Mouse (Mus musculus): ENCODE results near the gene Fcho2. TPM values are rescaled to one million over a fixed set of nuclear protein-coding genes. Genes with fewer than 3 reads are reported as not detected.
A peak's percentile ranks its signal among the peaks of the same experiment; 100 is the strongest.

The Fcho2 gene
- total RNA-seq (2014; rRNA removed) (21.6 and 23.2 TPM in 2 replicates), polyA plus RNA-seq (2012; rRNA removed) (4.1 and 5.8 TPM in 2 replicates)

DNA sequence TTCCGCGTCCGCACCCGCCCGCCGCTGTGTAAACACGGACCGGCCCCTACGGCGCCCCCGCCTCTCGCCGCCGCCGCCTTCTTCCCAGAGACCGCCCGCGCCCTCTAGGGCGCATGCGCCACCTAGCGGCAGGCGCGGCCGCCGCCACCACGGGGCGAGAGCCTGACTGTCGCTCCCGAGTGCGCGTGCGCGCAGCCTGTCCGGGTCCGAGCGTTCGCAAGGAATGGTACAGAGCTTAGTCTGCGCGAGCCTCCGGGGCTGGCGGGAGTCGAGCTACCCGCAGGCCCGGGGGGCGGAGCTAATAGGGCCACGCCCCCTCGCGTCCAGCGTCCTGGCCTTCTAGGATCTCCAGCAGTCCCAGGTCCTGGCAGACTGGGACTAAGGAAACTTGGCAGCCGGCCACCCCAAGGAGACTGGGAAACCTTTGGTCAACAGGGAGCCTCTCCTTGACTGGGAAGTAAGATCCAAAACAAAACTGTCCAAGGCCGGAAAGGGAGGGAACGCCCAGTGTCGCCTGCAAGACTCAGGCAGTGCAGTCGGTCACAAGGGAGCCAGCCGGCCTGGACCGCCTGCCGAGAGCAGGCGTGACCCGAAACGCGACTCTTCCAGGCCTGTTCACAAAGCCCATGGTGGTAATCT lies at the start of gene Fcho2:
TSS of gene Fcho2 (minus strand) at position 303 of the 639 bp plus-strand sequence.
- TF ChIP-seq POLR2A (IDR thresholded peaks at IDR 0.05; ENCODE audit: extremely low read depth, insufficient read depth, low read length) = 0 out of 2 replicates have a peak, but pooled peaks have one; percentile 10
- TF ChIP-seq CTCF (IDR thresholded peaks at IDR 0.05; ENCODE audit: low read depth, low read length) = peak; percentile 80
- peaks cover 7% of the 10 kb centered on the region; the same call in 1 of the 2 replicates for H3K79me2 ChIP-seq (ENCODE audit: control insufficient read depth, insufficient read depth, low read length)
- H3K27me3 ChIP-seq (ENCODE audit: control insufficient read depth, insufficient read depth, low read length) = no peaks in the 10 kb centered on the region
- peak within 1 kb of the TSS; percentile 62 for H3K4me3 ChIP-seq (ENCODE audit: insufficient read depth, low read depth, low read length)
- H3K4me1 ChIP-seq (ENCODE audit: control insufficient read depth, insufficient read depth, low read length) = peaks cover 5% of the 10 kb centered on the region
- under 1% methylated on average over 52 of the region's 61 CpGs for WGBS
- no peaks in the 10 kb centered on the region for H3K36me3 ChIP-seq (ENCODE audit: control insufficient read depth, insufficient read depth, low read length)
- H3K9ac ChIP-seq (ENCODE audit: low read depth, low read length) = peak within 1 kb of the TSS; percentile 87
- H3K27ac ChIP-seq (replicated peaks; ENCODE audit: insufficient read depth, low read depth, low read length) = peak within 1 kb of the TSS; percentile 75
- peak; percentile 91 for DNase-seq (ENCODE audit: extremely low read depth, low read depth, low spot score)

DNA sequence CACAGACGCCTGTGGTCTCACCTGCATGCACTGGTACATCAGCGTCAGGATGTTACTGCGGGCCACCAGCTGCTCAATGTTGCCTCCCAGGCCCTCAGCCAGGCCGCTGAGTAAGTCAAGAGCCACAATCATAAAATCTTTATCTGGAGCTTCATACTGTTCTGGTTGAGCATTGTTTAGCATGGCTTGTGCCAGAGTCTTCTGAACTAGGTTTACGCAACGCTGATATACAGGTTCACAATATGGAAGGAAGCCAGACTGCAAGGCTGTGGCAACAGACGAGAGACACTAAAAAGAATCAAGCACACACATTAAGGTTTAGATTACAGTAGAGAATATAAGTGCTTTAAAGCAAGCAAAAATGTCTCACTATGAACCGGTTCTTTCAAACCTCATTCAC lies 40.0 kb upstream of the Fcho2 start:
- 47% methylated on average over 8 of the region's 8 CpGs for WGBS
- Histone ChIP-seq H3K27me3 (ENCODE audit: control insufficient read depth, insufficient read depth, low read length) (no peaks in the 10 kb centered on the region), H3K27ac (replicated peaks; ENCODE audit: insufficient read depth, low read depth, low read length) (no peak overlapping the region), H3K36me3 (ENCODE audit: control insufficient read depth, insufficient read depth, low read length) (peaks cover 68% of the 10 kb centered on the region), H3K4me3 (ENCODE audit: insufficient read depth, low read depth, low read length) (no peak overlapping the region), H3K79me2 (ENCODE audit: control insufficient read depth, insufficient read depth, low read length) (peaks cover 3% of the 10 kb centered on the region; the same call in 1 of the 2 replicates), H3K9ac (ENCODE audit: low read depth, low read length) (no peak overlapping the region), H3K4me1 (ENCODE audit: control insufficient read depth, insufficient read depth, low read length) (no peaks in the 10 kb centered on the region)
- TF ChIP-seq POLR2A (IDR thresholded peaks at IDR 0.05; ENCODE audit: extremely low read depth, insufficient read depth, low read length) (no peak), CTCF (IDR thresholded peaks at IDR 0.05; ENCODE audit: low read depth, low read length) (no peak)
- DNase-seq (ENCODE audit: extremely low read depth, low read depth, low spot score) = peak; percentile 77

DNA sequence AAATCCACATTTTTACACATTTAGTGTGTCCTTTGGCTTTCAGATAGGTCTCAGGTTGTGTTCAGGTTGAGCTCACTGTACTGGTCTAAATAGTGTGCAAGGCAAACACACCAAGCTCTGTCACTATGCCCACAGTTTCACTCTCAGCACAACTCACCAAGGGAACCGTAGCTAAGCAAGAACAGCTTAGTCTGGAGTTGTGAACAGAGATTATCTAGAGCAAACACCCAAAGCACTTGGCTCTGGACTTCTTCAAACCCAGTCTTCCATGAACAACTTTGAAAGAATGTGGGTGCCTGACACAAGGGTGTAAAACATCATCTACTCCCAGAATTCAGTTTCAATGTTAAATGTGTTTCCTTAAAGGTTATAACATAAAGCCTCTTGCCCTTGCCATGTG lies 30.5 kb upstream of the Fcho2 start:
- no peak for TF ChIP-seq CTCF (IDR thresholded peaks at IDR 0.05; ENCODE audit: low read depth, low read length)
- no peak for TF ChIP-seq POLR2A (IDR thresholded peaks at IDR 0.05; ENCODE audit: extremely low read depth, insufficient read depth, low read length)
- Histone ChIP-seq H3K79me2 (ENCODE audit: control insufficient read depth, insufficient read depth, low read length) (no peaks in the 10 kb centered on the region), H3K36me3 (ENCODE audit: control insufficient read depth, insufficient read depth, low read length) (peaks cover 46% of the 10 kb centered on the region), H3K27ac (replicated peaks; ENCODE audit: insufficient read depth, low read depth, low read length) (no peak overlapping the region), H3K4me3 (ENCODE audit: insufficient read depth, low read depth, low read length) (no peak overlapping the region), H3K9ac (ENCODE audit: low read depth, low read length) (no peak overlapping the region), H3K4me1 (ENCODE audit: control insufficient read depth, insufficient read depth, low read length) (no peaks in the 10 kb centered on the region), H3K27me3 (ENCODE audit: control insufficient read depth, insufficient read depth, low read length) (no peaks in the 10 kb centered on the region)
- DNase-seq (ENCODE audit: extremely low read depth, low read depth, low spot score) = no peak
- WGBS = 89% methylated on average over 1 of the region's 1 CpGs

DNA sequence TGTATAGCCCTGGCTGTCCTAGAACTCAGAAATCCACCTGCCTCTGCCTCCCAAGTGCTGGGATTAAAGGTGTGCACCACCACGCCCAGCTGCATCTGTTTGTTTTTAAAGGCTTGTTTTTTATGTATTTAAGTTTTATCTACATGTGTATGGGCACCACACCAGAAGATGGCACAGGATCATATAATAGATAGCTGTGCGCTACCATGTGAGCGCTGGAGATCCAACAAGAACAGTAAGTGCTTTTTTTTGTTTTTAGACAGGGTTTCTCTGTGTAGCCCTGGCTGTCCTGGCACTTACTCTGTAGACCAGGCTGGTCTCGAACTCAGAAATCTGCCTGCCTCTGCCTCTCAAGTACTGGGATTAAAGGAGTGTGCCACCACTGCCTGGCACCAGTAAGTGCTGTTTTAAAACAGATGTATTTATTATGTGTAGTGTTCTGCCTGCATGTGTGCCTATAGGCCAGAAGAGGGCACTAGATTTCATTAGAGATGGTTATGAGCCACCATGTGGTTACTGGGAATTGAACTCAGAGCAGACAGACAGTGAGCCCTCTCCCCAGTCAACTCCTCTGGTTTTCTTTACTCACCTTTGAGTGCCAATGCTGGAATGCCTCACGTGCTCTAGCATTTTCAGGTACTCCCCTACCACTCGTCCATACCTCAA lies 21.3 kb upstream of the Fcho2 start:
- Histone ChIP-seq H3K4me3 (ENCODE audit: insufficient read depth, low read depth, low read length) (no peak overlapping the region), H3K27me3 (ENCODE audit: control insufficient read depth, insufficient read depth, low read length) (no peaks in the 10 kb centered on the region), H3K4me1 (ENCODE audit: control insufficient read depth, insufficient read depth, low read length) (no peaks in the 10 kb centered on the region), H3K9ac (ENCODE audit: low read depth, low read length) (no peak overlapping the region), H3K79me2 (ENCODE audit: control insufficient read depth, insufficient read depth, low read length) (no peaks in the 10 kb centered on the region), H3K27ac (replicated peaks; ENCODE audit: insufficient read depth, low read depth, low read length) (no peak overlapping the region), H3K36me3 (ENCODE audit: control insufficient read depth, insufficient read depth, low read length) (peaks cover 17% of the 10 kb centered on the region)
- WGBS = 98% methylated on average over 6 of the region's 6 CpGs
- peak; percentile 22 for DNase-seq (ENCODE audit: extremely low read depth, low read depth, low spot score)
- TF ChIP-seq POLR2A (IDR thresholded peaks at IDR 0.05; ENCODE audit: extremely low read depth, insufficient read depth, low read length) (no peak), CTCF (IDR thresholded peaks at IDR 0.05; ENCODE audit: low read depth, low read length) (no peak)

DNA sequence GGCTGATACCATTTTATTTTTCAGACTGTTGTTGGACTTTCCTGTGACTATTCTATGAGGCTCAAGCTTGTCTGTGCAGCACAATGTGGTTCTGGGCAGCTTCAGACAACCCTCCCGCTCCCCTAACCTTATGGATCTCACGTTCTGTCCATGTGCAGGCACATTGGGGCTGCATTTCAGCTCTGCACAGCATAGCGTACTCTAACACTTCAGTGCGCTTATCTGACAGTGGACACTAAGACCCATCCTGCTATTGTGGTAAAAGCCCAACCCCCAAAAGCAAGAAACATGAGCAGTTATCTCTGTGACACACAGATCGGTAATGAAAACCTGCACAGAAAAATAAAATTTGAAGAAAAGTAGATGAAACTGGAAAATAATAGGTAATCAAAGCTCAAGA lies 20.5 kb upstream of the Fcho2 start:
- Histone ChIP-seq H3K36me3 (ENCODE audit: control insufficient read depth, insufficient read depth, low read length) (peaks cover 11% of the 10 kb centered on the region; the same call in 1 of the 2 replicates), H3K4me3 (ENCODE audit: insufficient read depth, low read depth, low read length) (no peak overlapping the region), H3K27me3 (ENCODE audit: control insufficient read depth, insufficient read depth, low read length) (no peaks in the 10 kb centered on the region), H3K9ac (ENCODE audit: low read depth, low read length) (no peak overlapping the region), H3K79me2 (ENCODE audit: control insufficient read depth, insufficient read depth, low read length) (no peaks in the 10 kb centered on the region), H3K4me1 (ENCODE audit: control insufficient read depth, insufficient read depth, low read length) (no peaks in the 10 kb centered on the region), H3K27ac (replicated peaks; ENCODE audit: insufficient read depth, low read depth, low read length) (no peak overlapping the region)
- DNase-seq (ENCODE audit: extremely low read depth, low read depth, low spot score) = no peak
- 81% methylated on average over 5 of the region's 5 CpGs for WGBS
- TF ChIP-seq POLR2A (IDR thresholded peaks at IDR 0.05; ENCODE audit: extremely low read depth, insufficient read depth, low read length) (no peak), CTCF (IDR thresholded peaks at IDR 0.05; ENCODE audit: low read depth, low read length) (no peak)

DNA sequence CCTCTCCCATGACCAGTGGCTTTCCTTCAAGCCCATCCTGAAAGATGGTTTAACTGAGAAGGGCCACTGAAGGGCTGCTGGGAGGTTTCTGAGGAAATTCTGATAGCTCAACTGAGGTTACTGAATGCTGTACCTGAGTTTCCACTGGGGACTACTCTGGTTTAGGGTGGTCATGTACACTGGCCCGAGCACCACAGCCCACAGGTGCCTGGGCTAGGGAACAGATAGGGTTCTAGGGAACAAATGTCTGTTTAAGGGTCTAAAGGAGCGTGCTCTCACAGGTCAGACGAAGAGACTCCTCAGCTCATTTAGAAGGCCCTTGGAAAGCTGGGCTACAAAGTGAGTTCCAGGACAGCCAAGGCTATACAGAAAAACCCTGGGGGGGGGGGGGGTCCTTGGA lies 19.5 kb upstream of the Fcho2 start:
- TF ChIP-seq CTCF (IDR thresholded peaks at IDR 0.05; ENCODE audit: low read depth, low read length) = no peak
- WGBS = 96% methylated on average over 3 of the region's 3 CpGs

More for the DNA sequence above, 19.5 kb upstream of the Fcho2 start:
- peaks cover 7% of the 10 kb centered on the region; the same call in 1 of the 2 replicates for H3K36me3 ChIP-seq (ENCODE audit: control insufficient read depth, insufficient read depth, low read length)
- DNase-seq (ENCODE audit: extremely low read depth, low read depth, low spot score) = no peak
- H3K9ac ChIP-seq (ENCODE audit: low read depth, low read length) = no peak overlapping the region
- no peak overlapping the region for H3K4me3 ChIP-seq (ENCODE audit: insufficient read depth, low read depth, low read length)
- H3K4me1 ChIP-seq (ENCODE audit: control insufficient read depth, insufficient read depth, low read length) = no peaks in the 10 kb centered on the region
- no peak overlapping the region for H3K27ac ChIP-seq (replicated peaks; ENCODE audit: insufficient read depth, low read depth, low read length)
- H3K79me2 ChIP-seq (ENCODE audit: control insufficient read depth, insufficient read depth, low read length) = no peaks in the 10 kb centered on the region
- no peaks in the 10 kb centered on the region for H3K27me3 ChIP-seq (ENCODE audit: control insufficient read depth, insufficient read depth, low read length)

All from liver, adult 2 months (tissue).